Comparison of ENCODE assay signal across 13 mouse cellular contexts in the genomic region with DNA sequence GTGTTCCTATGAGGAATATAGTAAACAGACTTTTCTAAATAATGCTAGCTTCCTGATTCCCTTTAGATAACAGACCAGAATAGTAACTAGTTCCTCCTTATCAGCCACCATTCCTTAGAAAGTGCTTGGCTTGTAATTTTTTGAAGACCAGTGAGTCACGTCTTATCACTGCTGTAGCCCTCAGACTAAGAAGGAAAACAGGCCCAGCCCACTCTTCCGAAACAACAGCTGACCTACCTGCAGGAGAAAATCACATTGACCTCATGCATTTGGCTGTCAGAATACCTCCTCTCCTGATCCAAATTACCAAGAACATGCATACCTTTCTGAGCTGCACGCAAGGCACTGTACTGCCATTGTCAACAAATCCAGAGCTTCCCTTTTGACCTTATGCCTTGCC. TPM values are rescaled to one million over a fixed set of nuclear protein-coding genes. Genes with fewer than 3 reads are reported as not detected.
DNase-seq lines count a peak whose midpoint lies in the region; ATAC-seq and TF ChIP-seq lines count a peak whose summit lies in the region.
"Had no signal": no experiment of that assay in that cellular context is flagged by ENCODE, and none has a peak within 500 bp of the region (broad histone marks: within the 10 kb centered on the region; RNA-seq: fewer than 3 reads in every experiment).

No protein-coding gene starts in this region.

- no peaks in the 10 kb centered on the region for H3K27me3 ChIP-seq in kidney, embryonic 16.5 days (ENCODE audit: insufficient read depth, low read length)
- H3K27me3 ChIP-seq in heart, embryonic 14.5 days (ENCODE audit: control insufficient read depth, insufficient read depth, low read length): no peaks in the 10 kb centered on the region
- H3K27me3 ChIP-seq: forebrain, embryonic 15.5 days; midbrain, embryonic 13.5 days had no signal

- no peaks in the 10 kb centered on the region for H3K9me3 ChIP-seq in kidney, embryonic 16.5 days (ENCODE audit: low read length)
- H3K9me3 ChIP-seq in heart, embryonic 14.5 days (ENCODE audit: control insufficient read depth, low read length): no peaks in the 10 kb centered on the region
- H3K9me3 ChIP-seq: forebrain, embryonic 15.5 days; midbrain, embryonic 13.5 days had no signal

- DNase-seq in gastrocnemius, adult 2 months: no peak
- no peak for DNase-seq in gastrocnemius, adult 18-20 months (ENCODE audit: low spot score)
- DNase-seq in kidney, postnatal 10 days: no peak
- DNase-seq in ovary, postnatal 36 days (ENCODE audit: low spot score): no peak
- DNase-seq in cerebellum, adult 18-20 months: no peak
- DNase-seq: gastrocnemius, postnatal 36 days; lung, embryonic 14.5 days had no signal

- peaks cover 51% of the 10 kb centered on the region for H3K4me1 ChIP-seq in kidney, embryonic 16.5 days (ENCODE audit: insufficient read depth, low read length)
- H3K4me1 ChIP-seq in heart, embryonic 14.5 days (ENCODE audit: control insufficient read depth in 2 of 2, insufficient read depth in 2 of 2, low read length in 2 of 2): peaks cover 35 to 62% of the 10 kb centered on the region in 2 experiments

- no peaks in the 10 kb centered on the region for H3K36me3 ChIP-seq in kidney, embryonic 16.5 days (ENCODE audit: insufficient read depth, low read length)
- H3K36me3 ChIP-seq in heart, embryonic 14.5 days (ENCODE audit: control insufficient read depth, insufficient read depth, low read length): no peaks in the 10 kb centered on the region
- H3K36me3 ChIP-seq: forebrain, embryonic 15.5 days; midbrain, embryonic 13.5 days had no signal

- WGBS in kidney, embryonic 16.5 days: 41% methylated on average over 3 of the region's 3 CpGs
- WGBS in heart, embryonic 14.5 days: 22% methylated on average over 3 of the region's 3 CpGs

- no peak for TF ChIP-seq CTCF in gastrocnemius, adult 2 months (IDR thresholded peaks at IDR 0.05)

- H3K27ac ChIP-seq in gastrocnemius, adult 2 months: peak overlapping the region; percentile 75; the same call in 1 of the 2 replicates
- H3K27ac ChIP-seq in kidney, embryonic 16.5 days (ENCODE audit: low read length): peak overlapping the region; percentile 44
- peak overlapping the region; percentile 63 to 95 for H3K27ac ChIP-seq in heart, embryonic 14.5 days (replicated peaks in 1 of 2; ENCODE audit: control insufficient read depth in 1 of 2, insufficient read depth in 1 of 2, low read depth in 2 of 2, low read length in 2 of 2)
- H3K27ac ChIP-seq: forebrain, embryonic 15.5 days; midbrain, embryonic 13.5 days had no signal

- no peak overlapping the region for H3K4me2 ChIP-seq in kidney, embryonic 16.5 days (replicated peaks; ENCODE audit: low read depth, low read length)
- H3K4me2 ChIP-seq in heart, embryonic 14.5 days (ENCODE audit: low read length): peak overlapping the region; percentile 19; the same call in 1 of the 2 replicates
- H3K4me2 ChIP-seq: forebrain, embryonic 15.5 days; lung, embryonic 14.5 days; midbrain, embryonic 13.5 days had no signal

- no peak overlapping the region for H3K9ac ChIP-seq in kidney, embryonic 16.5 days (replicated peaks; ENCODE audit: low read length)
- no peak overlapping the region for H3K9ac ChIP-seq in heart, embryonic 14.5 days (ENCODE audit: low read length)
- H3K9ac ChIP-seq: forebrain, embryonic 15.5 days; midbrain, embryonic 13.5 days had no signal

- intact Hi-C loops in gastrocnemius, adult 2 months (cut with DNase I): no loop called here

- no peak overlapping the region for H3K4me3 ChIP-seq in gastrocnemius, adult 2 months
- no peak overlapping the region for H3K4me3 ChIP-seq in kidney, embryonic 16.5 days (ENCODE audit: low read length)
- H3K4me3 ChIP-seq in heart, embryonic 14.5 days (ENCODE audit: control insufficient read depth in 1 of 2, insufficient read depth in 1 of 2, low read depth in 1 of 2, low read length in 2 of 2): no peak overlapping the region
- H3K4me3 ChIP-seq: forebrain, embryonic 15.5 days; midbrain, embryonic 13.5 days had no signal

- no peak for ATAC-seq in kidney, embryonic 16.5 days (ENCODE audit: low FRiP score, low TSS enrichment)
- ATAC-seq in heart, embryonic 14.5 days (ENCODE audit: insufficient number of reproducible peaks, insufficient read depth, low FRiP score, low read depth): no peak
- 0 out of 2 replicates have a peak, but pooled peaks have one; percentile 42 for ATAC-seq in megakaryocyte-erythroid progenitor cell, adult 5-6 weeks (replicated peaks; ENCODE audit: low FRiP score, low TSS enrichment, poor library complexity, severe bottlenecking)
- ATAC-seq: forebrain, embryonic 15.5 days; hindbrain, embryonic 16.5 days; midbrain, embryonic 13.5 days had no signal

RNA-seq across cellular contexts. Expression of gene Arhgap35, which starts 32.5 kb away (rescaled TPM):
- total RNA-seq in gastrocnemius, adult 2 months (2021): 10 to 100 TPM; 19.3 to 20.6 TPM
- 10 to 100 TPM; 17.4 to 24.4 TPM for total RNA-seq in gastrocnemius, adult 18-20 months (2021)
- polyA plus RNA-seq in kidney, embryonic 16.5 days (2015; fragmentation: Nextera tagmentation; extraction: Ambion mirVana): 17.3 and 18.9 TPM in 2 replicates
- polyA plus RNA-seq in heart, embryonic 14.5 days (2014; fragmentation: Nextera tagmentation; extraction: Ambion mirVana): 16.7 and 18.0 TPM in 2 replicates
- total RNA-seq in megakaryocyte-erythroid progenitor cell, adult 5-6 weeks (2014; fragmentation: Nextera tagmentation): 11.1 and 14.3 TPM in 2 replicates
- total RNA-seq in megakaryocyte-erythroid progenitor cell, adult 5-6 weeks (2017): 8.0 and 8.6 TPM in 2 replicates
